Mouse (Mus musculus) limb, embryonic 12.5 days (tissue): ENCODE measurements at regions not wholly inside any gene's neighbourhood (a gene's known extent, or its start where the extent isn't known, plus 50 kb on each side); places are given as distances from the start of the nearest gene placed in this dataset.
A peak's percentile ranks its signal among the peaks of the same experiment; 100 is the strongest.

Experiments used
- ATAC-seq: fragments of 200-750 bp; cut with Nextera tagmentation; 2 replicates; pipeline ENCODE4 v1.8.0; 2017; ENCODE audit warnings: low read depth, moderate TSS enrichment; ENCODE audit not compliant: insufficient number of reproducible peaks, insufficient read depth, low FRiP score, low TSS enrichment
- H3K27ac ChIP-seq: fragments of 300-500 bp; sonication (generic); 2 replicates; pipeline ENCODE4 v1.5.1; 2016; ENCODE audit warnings: mild to moderate bottlenecking, moderate library complexity
- H3K27me3 ChIP-seq: fragments of 300-500 bp; sonication (generic); 2 replicates; pipeline ENCODE4 v1.6.1; 2016; ENCODE audit warnings: mild to moderate bottlenecking, moderate library complexity
- H3K36me3 ChIP-seq: fragments of 300-500 bp; sonication (generic); 2 replicates; pipeline ENCODE4 v1.6.1; 2016; ENCODE audit warnings: mild to moderate bottlenecking, moderate library complexity
- H3K4me1 ChIP-seq: fragments of 300-500 bp; sonication (generic); replicated peaks from 2 replicates; pipeline ENCODE4 v1.6.1; 2016
- H3K4me2 ChIP-seq: fragments of 300-500 bp; sonication (generic); 2 replicates; pipeline ENCODE4 v1.6.1; 2016; ENCODE audit warnings: mild to moderate bottlenecking, moderate library complexity
- H3K4me3 ChIP-seq: fragments of 300-500 bp; sonication (generic); replicated peaks from 2 replicates; pipeline ENCODE4 v1.5.1; 2016; ENCODE audit warnings: mild to moderate bottlenecking
- H3K9ac ChIP-seq: fragments of 300-500 bp; sonication (generic); replicated peaks from 2 replicates; pipeline ENCODE4 v1.6.1; 2016; ENCODE audit warnings: mild to moderate bottlenecking, moderate library complexity
- H3K9me3 ChIP-seq: fragments of 300-500 bp; sonication (generic); 2 replicates; pipeline ENCODE4 v1.6.1; 2016; ENCODE audit warnings: mild to moderate bottlenecking, moderate library complexity
- WGBS: fragments of 180-500 bp; shearing (Covaris S2); methylation state at CpG from one replicate; pipeline ENCODE4 v1.1.7; 2016; 5-methylcytosine and 5-hydroxymethylcytosine counted together

- Histone ChIP-seq H3K4me2 (peak overlapping the region; percentile 33; the same call in 1 of the 2 replicates), H3K27ac (peak overlapping the region; percentile 53; the same call in 1 of the 2 replicates), H3K36me3 (no peaks in the 10 kb centered on the region), H3K4me1 (peaks cover 12% of the 10 kb centered on the region), H3K4me3 (no peak overlapping the region), H3K9me3 (no peaks in the 10 kb centered on the region), H3K27me3 (no peaks in the 10 kb centered on the region), H3K9ac (no peak overlapping the region)
- ATAC-seq: peak; percentile 63; the same call in 1 of the 2 replicates
- WGBS: 6% methylated on average over 6 of the region's 6 CpGs
These were observed 258.8 kb upstream of the 9630041A04Rik start for GRCm38 (mm10) chr9:101602799-101603198.

DNA sequence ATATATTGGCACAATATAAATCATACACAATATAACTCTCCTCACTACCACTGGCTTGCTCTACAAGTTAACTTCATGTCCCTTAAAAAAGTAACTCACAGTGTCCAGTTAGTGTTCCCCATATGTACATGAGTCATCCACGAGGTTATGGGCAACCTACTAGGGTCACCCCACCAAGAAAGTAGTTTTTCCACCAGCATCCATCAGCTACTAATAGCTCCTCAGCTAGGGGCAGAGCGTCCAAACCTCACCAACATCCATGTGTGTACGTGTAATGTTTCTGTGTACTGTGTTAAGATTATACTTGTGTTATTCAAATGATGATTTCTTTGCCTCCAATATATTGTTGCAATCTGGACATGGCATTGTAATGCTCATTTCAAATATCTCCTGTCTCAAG, 264.7 kb upstream of the 9630041A04Rik start:
- no peak overlapping the region for H3K4me3 ChIP-seq
- ATAC-seq: no peak
- no peaks in the 10 kb centered on the region for H3K36me3 ChIP-seq
- no peaks in the 10 kb centered on the region for H3K9me3 ChIP-seq
- H3K9ac ChIP-seq: no peak overlapping the region
- no peak overlapping the region for H3K4me2 ChIP-seq
- no peaks in the 10 kb centered on the region for H3K4me1 ChIP-seq
- WGBS: 88% methylated on average over 3 of the region's 3 CpGs
- H3K27me3 ChIP-seq: no peaks in the 10 kb centered on the region
- H3K27ac ChIP-seq: no peak overlapping the region

- WGBS: 83% methylated on average over 14 of the region's 14 CpGs
- Histone ChIP-seq H3K4me2 (no peak overlapping the region), H3K27ac (no peak overlapping the region), H3K9ac (no peak overlapping the region), H3K4me1 (no peaks in the 10 kb centered on the region), H3K9me3 (no peaks in the 10 kb centered on the region), H3K4me3 (no peak overlapping the region), H3K36me3 (no peaks in the 10 kb centered on the region), H3K27me3 (no peaks in the 10 kb centered on the region)
- no peak for ATAC-seq
These were observed 266.5 kb upstream of the 9630041A04Rik start for GRCm38 (mm10) chr9:101595101-101595650.

- H3K4me3 ChIP-seq: no peak overlapping the region
- 86% methylated on average over 8 of the region's 8 CpGs for WGBS
- H3K27me3 ChIP-seq: no peaks in the 10 kb centered on the region
- ATAC-seq: no peak
- H3K9ac ChIP-seq: no peak overlapping the region
- no peaks in the 10 kb centered on the region for H3K36me3 ChIP-seq
- H3K27ac ChIP-seq: no peak overlapping the region
- no peak overlapping the region for H3K4me2 ChIP-seq
- H3K9me3 ChIP-seq: no peaks in the 10 kb centered on the region
- no peaks in the 10 kb centered on the region for H3K4me1 ChIP-seq
These were observed 269.0 kb upstream of the 9630041A04Rik start for GRCm38 (mm10) chr9:101592621-101593020.

DNA sequence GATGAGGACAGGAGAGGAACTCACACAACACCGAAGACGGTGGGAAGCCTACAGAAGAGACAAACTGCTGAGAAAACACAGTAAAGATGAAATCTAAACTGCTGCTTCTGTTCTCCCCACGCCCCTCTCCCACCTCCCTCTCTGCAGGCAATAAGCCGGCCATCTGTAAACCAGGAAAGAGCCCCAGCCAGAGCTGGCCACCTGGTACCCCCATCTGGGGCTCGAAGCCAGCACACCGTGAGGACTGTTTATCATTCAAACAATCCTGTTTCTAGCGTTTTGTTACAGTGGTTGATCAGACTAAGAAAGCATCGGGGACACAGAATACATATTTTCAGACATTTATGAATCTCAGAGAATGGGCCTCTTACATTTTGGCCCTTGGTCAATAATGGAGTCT, 270.0 kb upstream of the 9630041A04Rik start:
- H3K4me1 ChIP-seq: no peaks in the 10 kb centered on the region
- no peak for ATAC-seq
- no peak overlapping the region for H3K4me3 ChIP-seq
- WGBS: 56% methylated on average over 8 of the region's 8 CpGs
- no peaks in the 10 kb centered on the region for H3K27me3 ChIP-seq
- no peak overlapping the region for H3K9ac ChIP-seq
- H3K27ac ChIP-seq: no peak overlapping the region
- H3K36me3 ChIP-seq: no peaks in the 10 kb centered on the region
- H3K9me3 ChIP-seq: no peaks in the 10 kb centered on the region
- no peak overlapping the region for H3K4me2 ChIP-seq

DNA sequence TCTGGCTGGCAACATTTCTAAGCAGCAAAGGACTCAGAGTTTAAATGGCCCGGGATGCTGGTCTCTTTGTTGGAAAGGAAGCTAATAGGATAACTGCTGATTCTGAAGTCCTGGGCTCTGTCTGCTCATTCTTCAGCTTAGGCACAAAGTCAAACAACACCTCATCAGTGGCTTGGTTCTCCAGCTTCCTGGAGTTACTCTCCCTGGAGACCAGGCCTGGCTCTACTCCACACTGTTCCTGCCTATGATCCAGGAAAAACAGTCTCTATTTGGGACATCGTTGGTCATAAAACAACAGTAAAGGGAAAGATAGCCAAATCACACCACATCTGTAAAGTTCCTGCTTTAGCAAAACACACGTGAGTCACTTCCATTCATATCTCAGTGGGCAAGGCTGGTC, 271.3 kb upstream of the 9630041A04Rik start:
- no peak for ATAC-seq

GRCm38 (mm10) chr9:101581064-101581463, 280.6 kb upstream of the 9630041A04Rik start:
- no peak for ATAC-seq
- Histone ChIP-seq H3K27ac (no peak overlapping the region), H3K9ac (no peak overlapping the region), H3K4me2 (no peak overlapping the region), H3K4me3 (no peak overlapping the region), H3K27me3 (no peaks in the 10 kb centered on the region), H3K4me1 (no peaks in the 10 kb centered on the region), H3K36me3 (no peaks in the 10 kb centered on the region; the same call in 1 of the 2 replicates), H3K9me3 (peaks cover 8% of the 10 kb centered on the region; the same call in 1 of the 2 replicates)
- WGBS: 90% methylated on average over 4 of the region's 4 CpGs

More for the DNA sequence above, 271.3 kb upstream of the 9630041A04Rik start:
- Histone ChIP-seq H3K9ac (no peak overlapping the region), H3K4me3 (no peak overlapping the region), H3K36me3 (no peaks in the 10 kb centered on the region), H3K27ac (no peak overlapping the region), H3K9me3 (no peaks in the 10 kb centered on the region), H3K4me1 (no peaks in the 10 kb centered on the region), H3K27me3 (no peaks in the 10 kb centered on the region), H3K4me2 (no peak overlapping the region)
- 80% methylated on average over 3 of the region's 3 CpGs for WGBS

GRCm38 (mm10) chr9:101570714-101571113, 290.9 kb upstream of the 9630041A04Rik start:
- Histone ChIP-seq H3K4me1 (no peaks in the 10 kb centered on the region), H3K36me3 (no peaks in the 10 kb centered on the region), H3K27ac (no peak overlapping the region), H3K9ac (no peak overlapping the region), H3K9me3 (no peaks in the 10 kb centered on the region), H3K4me2 (no peak overlapping the region), H3K27me3 (no peaks in the 10 kb centered on the region), H3K4me3 (no peak overlapping the region)
- ATAC-seq: no peak
- 7% methylated on average over 4 of the region's 4 CpGs for WGBS

- no peaks in the 10 kb centered on the region for H3K36me3 ChIP-seq
- no peak overlapping the region for H3K27ac ChIP-seq
- no peaks in the 10 kb centered on the region for H3K4me1 ChIP-seq
- no peak overlapping the region for H3K9ac ChIP-seq
- H3K9me3 ChIP-seq: no peaks in the 10 kb centered on the region
- no peak overlapping the region for H3K4me3 ChIP-seq
- WGBS: 69% methylated on average over 9 of the region's 9 CpGs
- ATAC-seq: no peak
- no peaks in the 10 kb centered on the region for H3K27me3 ChIP-seq
- no peak overlapping the region for H3K4me2 ChIP-seq
These were observed 298.4 kb upstream of the 9630041A04Rik start for GRCm38 (mm10) chr9:101563196-101563595.

DNA sequence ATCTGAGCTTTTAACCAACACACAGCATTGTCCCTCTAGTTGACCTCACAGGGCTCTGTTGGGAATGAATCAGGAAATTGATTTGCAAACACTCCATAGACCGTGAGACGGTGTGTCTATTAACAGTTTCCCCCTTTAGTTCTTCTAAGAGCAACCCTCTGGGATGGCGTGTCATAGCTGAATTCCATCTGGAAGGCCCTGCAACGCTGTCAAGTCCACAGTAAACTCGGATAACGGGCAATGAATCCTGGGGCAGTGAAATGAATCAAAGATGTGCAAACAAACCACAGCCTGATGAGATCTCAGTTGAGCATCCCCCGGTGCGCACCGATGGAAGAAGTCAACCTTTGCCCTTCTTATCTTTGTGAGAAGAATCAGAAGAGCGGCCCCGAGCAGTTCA, 302.3 kb upstream of the 9630041A04Rik start:
- Histone ChIP-seq H3K4me3 (no peak overlapping the region), H3K9me3 (no peaks in the 10 kb centered on the region), H3K27me3 (no peaks in the 10 kb centered on the region), H3K9ac (no peak overlapping the region), H3K4me2 (no peak overlapping the region), H3K36me3 (no peaks in the 10 kb centered on the region), H3K27ac (no peak overlapping the region), H3K4me1 (no peaks in the 10 kb centered on the region)
- no peak for ATAC-seq
- WGBS: 82% methylated on average over 11 of the region's 11 CpGs

DNA sequence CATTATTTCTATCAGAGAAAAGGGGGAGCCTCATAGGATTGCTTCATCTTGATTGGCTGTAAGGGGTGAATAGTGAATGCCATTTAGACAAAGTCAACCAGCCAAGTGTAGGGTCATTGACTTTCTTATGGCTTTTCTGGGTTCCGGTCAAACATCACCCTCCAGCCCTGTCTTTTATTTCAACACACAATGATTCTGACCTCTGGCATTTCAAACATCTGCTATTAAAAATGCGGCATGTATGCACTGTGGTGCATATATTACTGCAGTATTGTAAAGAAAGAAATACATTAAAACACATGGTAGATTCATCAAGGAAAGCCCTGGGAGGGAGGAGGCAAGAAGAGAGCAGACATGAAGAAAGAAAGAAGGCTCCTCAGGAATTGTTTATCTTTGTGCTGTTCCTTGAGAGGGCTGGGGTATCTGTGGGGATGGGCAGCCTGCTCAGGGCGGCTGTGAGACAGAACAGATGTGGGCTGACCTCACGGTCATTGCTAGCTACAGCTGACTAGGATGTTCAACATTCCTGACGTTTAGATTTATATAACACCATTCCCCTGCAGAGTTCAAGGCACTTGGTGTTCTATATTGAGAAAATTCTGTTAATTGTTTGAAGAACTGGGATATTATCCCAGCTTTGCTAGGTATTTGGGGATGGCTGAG, 303.5 kb upstream of the Ppp2r3a start:
- Histone ChIP-seq H3K4me3 (no peak overlapping the region), H3K4me1 (no peaks in the 10 kb centered on the region), H3K27me3 (no peaks in the 10 kb centered on the region; the same call in 1 of the 2 replicates), H3K36me3 (no peaks in the 10 kb centered on the region), H3K9me3 (no peaks in the 10 kb centered on the region), H3K4me2 (no peak overlapping the region), H3K27ac (no peak overlapping the region), H3K9ac (no peak overlapping the region)
- ATAC-seq: no peak
- 39% methylated on average over 5 of the region's 5 CpGs for WGBS

DNA sequence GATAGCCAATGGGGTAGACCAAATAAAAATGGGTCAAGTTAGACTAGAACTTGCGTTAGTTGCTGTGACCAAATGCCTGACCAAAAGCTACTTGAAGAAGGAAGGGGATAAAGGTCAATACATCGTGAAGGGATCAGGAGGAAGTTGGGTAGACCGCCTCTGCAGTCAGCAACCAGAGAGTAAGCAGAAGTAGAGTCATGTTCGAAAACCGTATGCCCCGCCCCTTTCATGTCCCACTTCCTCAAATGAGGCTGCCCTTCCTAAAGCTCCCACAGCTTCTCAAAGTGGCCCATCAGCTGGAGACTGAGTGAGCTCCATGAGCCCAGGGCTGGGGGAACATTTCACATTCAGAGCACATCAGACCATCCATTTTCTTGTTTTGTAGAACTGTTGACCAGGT, 301.2 kb upstream of the Ppp2r3a start:
- Histone ChIP-seq H3K4me3 (no peak overlapping the region), H3K9ac (no peak overlapping the region), H3K27me3 (no peaks in the 10 kb centered on the region; the same call in 1 of the 2 replicates), H3K4me2 (no peak overlapping the region), H3K36me3 (no peaks in the 10 kb centered on the region), H3K4me1 (no peaks in the 10 kb centered on the region), H3K27ac (no peak overlapping the region), H3K9me3 (no peaks in the 10 kb centered on the region)
- ATAC-seq: no peak
- 93% methylated on average over 6 of the region's 6 CpGs for WGBS
